11 mouse cellular contexts compared by ENCODE assay signal in genomic region chrX:157369166-157369565, GRCm38 (mm10).
"Had no signal": no experiment of that assay in that cellular context is flagged by ENCODE, and none has a peak within 500 bp of the region (broad histone marks: within the 10 kb centered on the region; RNA-seq: fewer than 3 reads in every experiment).

No protein-coding gene starts in this region.

- DNase-seq: kidney, postnatal 25 days; layer of hippocampus, adult 9-11 months; layer of hippocampus, postnatal 36 days; left cerebral cortex, postnatal 4 days; liver, embryonic 13.5 days; lung, adult 2 months; lung, postnatal 14 days; lung, postnatal 4 days; midbrain, embryonic 14.5 days; thymus, adult 18-20 months; thymus, postnatal 36 days had no signal
